Mouse (Mus musculus): ENCODE measurements around the gene 4930595M18Rik.

The 4930595M18Rik gene

DNA sequence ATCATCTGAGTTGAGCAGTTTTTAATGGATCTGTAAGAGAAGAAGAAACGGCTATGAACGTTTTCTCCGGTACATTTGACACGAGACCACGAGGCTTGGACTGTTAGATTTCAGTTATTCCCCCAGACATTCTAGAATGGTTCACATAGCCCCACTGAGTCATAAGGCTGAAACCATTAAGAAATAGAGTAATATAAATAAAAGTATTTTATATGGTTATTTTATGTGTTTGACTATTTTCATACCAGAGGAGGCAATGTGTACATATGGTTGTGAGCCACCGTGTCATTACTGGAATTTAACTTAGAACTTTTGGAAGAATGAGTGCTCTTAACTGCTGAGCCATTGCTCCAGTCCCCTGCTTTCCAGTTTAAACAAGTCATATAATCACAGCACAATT lies at the start of gene 4930595M18Rik:
Gene 4930595M18Rik, minus strand, starts transcription at position 101 of the 400 bp plus-strand sequence.
- no peak for DNase-seq (ENCODE audit: low spot score)

DNA sequence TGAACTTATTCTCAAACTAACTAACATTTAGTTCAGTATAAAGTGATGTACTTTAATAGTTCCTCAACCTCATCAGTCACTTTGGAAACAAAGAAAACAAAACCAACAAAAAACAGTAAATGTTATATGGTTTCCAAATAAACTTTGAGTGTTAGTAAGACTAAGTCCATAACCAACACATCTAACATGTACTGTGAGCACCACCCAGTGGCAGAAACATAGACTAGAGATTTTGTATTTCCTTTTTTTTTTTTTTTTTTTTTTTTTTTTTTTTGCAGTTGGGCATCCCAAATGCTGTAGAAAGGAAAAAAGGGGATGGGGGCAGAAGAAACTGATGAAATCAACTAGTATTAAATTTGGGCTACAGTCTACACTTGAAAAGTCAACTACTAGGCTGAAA lies 14.6 kb upstream of the 4930595M18Rik start:
- DNase-seq (ENCODE audit: low spot score), result peak; percentile 39

Data from testis, postnatal 10 days (tissue).